Mouse (Mus musculus) thymus, postnatal 0 days (tissue): ENCODE results near the gene Dazap2. TPM values are rescaled to one million over a fixed set of nuclear protein-coding genes. Genes with fewer than 3 reads are reported as not detected.

Experiments
- DNase-seq: peaks from one replicate; pipeline ENCODE4 v3.0.0-alpha.2; 2015; ENCODE audit warnings: low spot score
- polyA plus RNA-seq: library from polyadenylated mRNA; unstranded; fragments of >200 nt; fragmentation: Nextera tagmentation; extraction: Ambion mirVana; gene quantifications from 2 replicates; pipeline ENCODE4 v1.2.1, GENCODE M21; 2015

The Dazap2 gene
- polyA plus RNA-seq, result 266 and 303 TPM in 2 replicates

- DNase-seq, result peak; percentile 99
Measured at GRCm38 (mm10) chr15:100614996-100615824, at the start of gene Dazap2. Gene Dazap2, plus strand, starts transcription at chr15:100615349.

- DNase-seq, result no peak
Measured at GRCm38 (mm10) chr15:100566531-100566930, 48.6 kb upstream of the Dazap2 start.

DNA sequence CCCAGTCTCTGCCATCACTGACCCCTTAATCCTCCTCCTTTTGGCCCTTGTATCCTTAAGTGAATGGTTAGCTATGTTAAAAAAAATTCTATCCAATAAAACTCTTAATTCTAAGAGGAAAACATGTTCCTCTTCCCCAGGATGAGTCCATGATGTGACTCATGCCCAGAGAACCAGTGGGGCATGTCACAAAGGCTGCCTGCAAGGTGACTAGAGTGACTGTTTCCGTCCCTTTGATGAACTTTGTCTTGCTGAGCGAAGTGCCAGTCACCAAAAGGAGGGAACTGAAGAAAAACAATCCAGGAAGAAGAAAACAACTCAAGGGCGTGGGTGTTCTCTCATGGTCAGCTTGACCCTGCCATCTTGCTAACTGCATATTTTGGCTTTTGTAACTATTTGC is 45.9 kb upstream of the Dazap2 start:
- no peak for DNase-seq

GRCm38 (mm10) chr15:100573946-100574345 is 41.2 kb upstream of the Dazap2 start:
- DNase-seq, result no peak

GRCm38 (mm10) chr15:100574378-100574777 is 40.8 kb upstream of the Dazap2 start:
- DNase-seq, result no peak

- DNase-seq, result no peak
Measured at GRCm38 (mm10) chr15:100575366-100575765, 39.8 kb upstream of the Dazap2 start.

- DNase-seq, result no peak
Measured at GRCm38 (mm10) chr15:100576392-100576791, 38.8 kb upstream of the Dazap2 start.

DNA sequence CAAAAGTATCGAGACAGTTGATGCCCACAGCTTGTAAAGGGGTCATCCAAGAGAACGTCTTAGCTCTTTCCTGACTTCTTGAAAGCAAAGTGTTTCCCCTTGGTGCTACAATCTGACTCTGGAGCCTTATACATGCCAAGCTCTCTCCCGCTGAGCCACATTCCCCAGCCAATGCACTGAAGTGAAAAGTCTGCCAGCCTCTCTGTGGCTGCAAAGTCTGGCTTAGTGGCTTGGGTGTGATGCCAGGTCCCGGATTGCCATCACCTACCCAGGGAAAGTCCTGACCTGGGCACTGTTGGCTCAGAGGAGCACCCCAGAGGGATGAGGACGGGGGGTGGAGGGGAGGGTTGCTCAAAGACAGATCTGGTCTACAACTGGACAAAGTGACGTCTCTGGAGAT is 38.3 kb upstream of the Dazap2 start:
- DNase-seq, result no peak

GRCm38 (mm10) chr15:100577972-100578371 is 37.2 kb upstream of the Dazap2 start:
- DNase-seq, result no peak

DNA sequence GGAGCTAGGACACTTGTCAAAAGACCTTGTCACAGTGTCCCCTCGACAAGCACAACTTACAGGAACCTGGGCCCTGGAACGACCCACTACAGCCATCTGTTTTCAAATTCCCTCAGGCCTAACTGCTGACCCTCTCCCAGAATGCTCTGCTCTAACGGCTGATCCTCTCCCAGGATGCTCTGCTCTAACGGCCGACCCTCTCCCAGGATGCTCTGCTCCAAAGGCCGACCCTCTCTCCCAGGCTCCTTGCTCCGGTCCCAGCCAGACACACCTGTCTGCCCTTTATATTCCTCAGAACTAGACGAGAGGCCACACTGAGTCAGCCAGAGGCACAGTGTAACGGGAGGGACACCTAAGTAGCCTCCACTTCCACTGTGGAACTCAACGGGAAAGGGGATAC is 35.0 kb upstream of the Dazap2 start:
- no peak for DNase-seq

- DNase-seq, result no peak
Measured at GRCm38 (mm10) chr15:100585931-100586330, 29.2 kb upstream of the Dazap2 start.

DNA sequence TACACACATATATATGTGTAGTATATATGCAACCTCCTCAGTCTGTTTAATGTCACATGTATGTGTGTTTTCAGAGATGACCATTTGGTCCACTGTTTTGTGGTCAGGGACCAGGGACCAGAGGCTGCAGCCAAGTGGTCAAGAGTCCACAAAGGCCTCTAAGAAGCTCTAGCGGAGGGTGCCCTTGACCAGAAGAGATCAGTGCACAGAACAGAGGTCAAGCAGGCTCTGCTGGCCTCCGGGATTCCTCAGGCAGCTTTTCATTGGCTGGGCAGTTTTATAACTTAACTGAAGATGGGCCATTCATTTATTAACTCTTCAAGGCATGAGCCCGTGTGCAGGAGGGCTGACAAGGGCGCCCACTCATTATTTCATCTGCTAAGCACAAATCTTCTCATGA is 28.0 kb upstream of the Dazap2 start:
- no peak for DNase-seq

- DNase-seq, result no peak
Measured at GRCm38 (mm10) chr15:100588297-100588696, 26.9 kb upstream of the Dazap2 start.

DNA sequence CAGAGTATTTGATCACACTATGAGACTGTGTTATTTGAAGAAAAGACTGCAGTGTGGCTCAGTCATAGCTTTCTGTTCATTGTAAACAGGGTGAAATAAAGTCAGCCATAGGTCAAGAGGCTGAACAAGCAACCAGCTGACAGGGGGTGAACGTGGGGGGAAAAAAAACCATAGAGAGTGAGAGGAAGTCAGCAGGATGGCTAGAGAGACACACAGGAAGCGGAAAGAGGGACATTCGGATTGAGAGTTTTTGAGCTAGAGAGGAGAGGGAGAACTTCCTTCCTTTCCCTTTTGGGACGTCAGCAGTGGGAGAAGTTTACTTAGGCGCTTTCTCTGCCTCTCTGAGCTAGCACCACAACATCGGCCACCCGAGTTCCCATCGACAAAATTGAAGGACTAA is 24.7 kb upstream of the Dazap2 start:
- no peak for DNase-seq

DNA sequence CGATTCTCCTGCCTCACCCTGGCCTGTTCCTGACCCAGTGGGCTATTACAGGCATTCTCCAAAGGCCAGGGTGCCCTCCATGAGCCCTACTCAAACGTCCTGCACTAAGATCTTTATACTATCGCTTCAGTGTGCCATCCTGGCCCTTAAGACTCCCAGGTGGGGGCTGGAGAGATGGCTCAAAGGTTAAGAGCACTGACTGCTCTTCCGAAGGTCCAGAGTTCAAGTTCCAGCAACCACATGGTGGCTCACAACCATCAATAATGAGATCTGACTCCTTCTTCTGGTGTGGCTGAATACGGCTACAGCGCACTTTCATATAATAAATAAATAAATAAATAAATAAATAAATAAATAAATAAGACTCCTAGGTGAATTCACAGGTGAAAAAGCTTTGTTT is 22.3 kb upstream of the Dazap2 start:
- no peak for DNase-seq

GRCm38 (mm10) chr15:100598287-100598882 is 16.8 kb upstream of the Dazap2 start:
- peak; percentile 87 for DNase-seq

DNA sequence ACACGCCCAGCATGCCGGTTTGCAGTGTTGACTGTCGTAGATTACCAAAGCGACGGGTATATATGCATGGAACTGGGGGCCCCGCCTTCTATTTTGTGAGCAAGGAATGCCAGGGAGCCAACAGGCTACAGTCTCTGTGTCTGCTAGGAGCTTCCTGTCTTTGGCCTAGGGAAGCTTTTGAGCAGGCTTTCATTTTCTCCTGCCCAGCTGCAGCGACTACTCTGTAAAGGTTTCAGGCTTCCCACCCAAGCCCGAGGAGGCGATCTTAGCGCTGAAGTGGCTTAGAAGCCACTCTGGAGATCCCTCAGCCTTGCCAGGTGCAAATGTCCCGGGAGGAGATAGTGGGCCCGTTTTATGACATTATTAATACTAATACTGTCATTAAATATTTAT is 16.3 kb upstream of the Dazap2 start:
- DNase-seq, result peak; percentile 78

- DNase-seq, result peak; percentile 29
Measured at GRCm38 (mm10) chr15:100599276-100600046, 15.7 kb upstream of the Dazap2 start, which contains the start of gene Pou6f1. Gene Pou6f1, minus strand, starts transcription at chr15:100599984.

GRCm38 (mm10) chr15:100600047-100600695 is 15.0 kb upstream of the Dazap2 start:
- DNase-seq, result peak; percentile 90

DNA sequence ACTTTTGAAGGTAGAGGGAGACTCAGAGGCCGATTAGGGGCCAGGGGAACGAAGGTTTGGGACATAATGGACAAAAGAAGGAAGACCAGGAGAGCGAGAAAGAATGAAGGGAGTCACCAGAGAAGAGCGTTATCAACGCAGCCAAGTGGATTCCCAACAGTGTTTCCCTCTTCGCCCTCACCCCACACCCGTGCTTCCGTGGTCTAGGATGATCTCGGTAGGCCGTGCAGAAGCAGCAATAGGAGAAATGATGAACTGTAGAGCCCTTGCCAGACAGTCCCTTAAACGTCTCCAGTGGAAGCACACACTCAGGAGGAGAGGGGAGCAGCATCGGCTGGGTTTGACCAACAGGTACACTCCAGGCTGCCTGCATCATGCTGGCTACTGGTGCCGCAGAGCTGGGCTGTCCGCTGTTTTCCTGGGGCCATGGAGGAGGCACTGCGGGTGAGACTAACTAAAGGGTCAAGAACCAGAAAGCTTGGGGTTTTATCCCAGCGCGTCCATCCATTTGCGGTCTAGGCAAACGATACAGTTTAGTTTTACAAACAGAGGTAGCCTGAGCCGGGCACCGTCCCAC is 14.4 kb upstream of the Dazap2 start:
- DNase-seq, result no peak

GRCm38 (mm10) chr15:100601669-100602068 is 13.5 kb upstream of the Dazap2 start:
- no peak for DNase-seq
